Mouse (Mus musculus): ENCODE measurements around the gene Gm13277. TPM values are rescaled to one million over a fixed set of nuclear protein-coding genes. Genes with fewer than 3 reads are reported as not detected.
"Not testable (repeated sequence)": the region's sequence is repeated elsewhere in the genome, so short reads cannot be mapped to it uniquely, and the experiment has no call there.

The Gm13277 gene
- polyA plus RNA-seq, 1 experiment from 2014 or later, result not detected

- H3K36me3 ChIP-seq (ENCODE audit: control insufficient read depth, insufficient read depth); H3K4me1 ChIP-seq (replicated peaks; ENCODE audit: control insufficient read depth, insufficient read depth, low read length); H3K4me3 ChIP-seq (ENCODE audit: low read depth, low read length); H3K9ac ChIP-seq (ENCODE audit: low read depth, low read length); H3K9me3 ChIP-seq (ENCODE audit: control insufficient read depth); ATAC-seq; H3K27ac ChIP-seq (ENCODE audit: low read depth, low read length); H3K27me3 ChIP-seq (replicated peaks; ENCODE audit: control insufficient read depth, insufficient read depth, low read length): not testable (repeated sequence)
- peak overlapping the region; percentile 51 for H3K4me2 ChIP-seq (replicated peaks; ENCODE audit: low read depth)
- peak; percentile 37 for TF ChIP-seq CTCF (IDR thresholded peaks at IDR 0.05; ENCODE audit: low read depth)
- 0% methylated on average over 3 of the region's 31 CpGs for WGBS
Measured at GRCm38 (mm10) chr4:88782335-88782734, 6.1 kb upstream of the Gm13277 start.

- no CpG with 5 or more reads among the region's 27 CpGs for WGBS
- not testable (repeated sequence) for H3K4me3 ChIP-seq (ENCODE audit: low read depth, low read length); H3K27me3 ChIP-seq (replicated peaks; ENCODE audit: control insufficient read depth, insufficient read depth, low read length); H3K4me1 ChIP-seq (replicated peaks; ENCODE audit: control insufficient read depth, insufficient read depth, low read length); H3K36me3 ChIP-seq (ENCODE audit: control insufficient read depth, insufficient read depth); H3K9me3 ChIP-seq (ENCODE audit: control insufficient read depth); H3K9ac ChIP-seq (ENCODE audit: low read depth, low read length); ATAC-seq; H3K4me2 ChIP-seq (replicated peaks; ENCODE audit: low read depth); H3K27ac ChIP-seq (ENCODE audit: low read depth, low read length)
Measured at GRCm38 (mm10) chr4:88785409-88785808, 3.0 kb upstream of the Gm13277 start, which contains the start of gene Gm13276. Gene Gm13276 (plus strand): TSS chr4:88785709.

- not testable (repeated sequence) for H3K4me3 ChIP-seq (ENCODE audit: low read depth, low read length); H3K9me3 ChIP-seq (ENCODE audit: control insufficient read depth); H3K36me3 ChIP-seq (ENCODE audit: control insufficient read depth, insufficient read depth); H3K4me2 ChIP-seq (replicated peaks; ENCODE audit: low read depth); H3K27me3 ChIP-seq (replicated peaks; ENCODE audit: control insufficient read depth, insufficient read depth, low read length); H3K4me1 ChIP-seq (replicated peaks; ENCODE audit: control insufficient read depth, insufficient read depth, low read length); ATAC-seq; H3K27ac ChIP-seq (ENCODE audit: low read depth, low read length); H3K9ac ChIP-seq (ENCODE audit: low read depth, low read length)
- WGBS, result no CpG with 5 or more reads among the region's 28 CpGs
Measured at GRCm38 (mm10) chr4:88791250-88791649, 2.8 kb downstream of the Gm13277 start, which contains the start of gene Gm13278. Gene Gm13278 (plus strand): TSS chr4:88791550.

GRCm38 (mm10) chr4:88793936-88794675 is 5.7 kb downstream of the Gm13277 start, which contains the start of gene Gm13275:
Gene Gm13275 (plus strand): TSS chr4:88794487.
- H3K4me1 ChIP-seq (replicated peaks; ENCODE audit: control insufficient read depth, insufficient read depth, low read length); H3K9ac ChIP-seq (ENCODE audit: low read depth, low read length); H3K27me3 ChIP-seq (replicated peaks; ENCODE audit: control insufficient read depth, insufficient read depth, low read length); ATAC-seq; H3K4me2 ChIP-seq (replicated peaks; ENCODE audit: low read depth); H3K9me3 ChIP-seq (ENCODE audit: control insufficient read depth); H3K27ac ChIP-seq (ENCODE audit: low read depth, low read length); H3K4me3 ChIP-seq (ENCODE audit: low read depth, low read length); H3K36me3 ChIP-seq (ENCODE audit: control insufficient read depth, insufficient read depth): not testable (repeated sequence)
- WGBS, result 0% methylated on average over 13 of the region's 52 CpGs
- peak; percentile 42 for TF ChIP-seq CTCF (IDR thresholded peaks at IDR 0.05; ENCODE audit: low read depth)

GRCm38 (mm10) chr4:88797097-88797496 is 8.7 kb downstream of the Gm13277 start, which contains the start of gene Gm13279:
Gene Gm13279 (plus strand): TSS chr4:88797397.
- not testable (repeated sequence) for H3K9me3 ChIP-seq (ENCODE audit: control insufficient read depth); H3K36me3 ChIP-seq (ENCODE audit: control insufficient read depth, insufficient read depth); H3K27ac ChIP-seq (ENCODE audit: low read depth, low read length); H3K27me3 ChIP-seq (replicated peaks; ENCODE audit: control insufficient read depth, insufficient read depth, low read length); H3K4me3 ChIP-seq (ENCODE audit: low read depth, low read length); H3K9ac ChIP-seq (ENCODE audit: low read depth, low read length); H3K4me1 ChIP-seq (replicated peaks; ENCODE audit: control insufficient read depth, insufficient read depth, low read length); H3K4me2 ChIP-seq (replicated peaks; ENCODE audit: low read depth); ATAC-seq
- WGBS, result no CpG with 5 or more reads among the region's 28 CpGs

GRCm38 (mm10) chr4:88799365-88799764 is 10.9 kb downstream of the Gm13277 start, which contains the start of gene Gm13285:
Gene Gm13285 (plus strand): TSS chr4:88799665.
- not testable (repeated sequence) for H3K36me3 ChIP-seq (ENCODE audit: control insufficient read depth, insufficient read depth); H3K4me3 ChIP-seq (ENCODE audit: low read depth, low read length); ATAC-seq; H3K4me1 ChIP-seq (replicated peaks; ENCODE audit: control insufficient read depth, insufficient read depth, low read length); H3K27me3 ChIP-seq (replicated peaks; ENCODE audit: control insufficient read depth, insufficient read depth, low read length); H3K9ac ChIP-seq (ENCODE audit: low read depth, low read length); H3K9me3 ChIP-seq (ENCODE audit: control insufficient read depth); H3K27ac ChIP-seq (ENCODE audit: low read depth, low read length); H3K4me2 ChIP-seq (replicated peaks; ENCODE audit: low read depth)
- WGBS, result 0% methylated on average over 2 of the region's 7 CpGs

- WGBS, result no CpG with 5 or more reads among the region's 29 CpGs
- not testable (repeated sequence) for H3K4me1 ChIP-seq (replicated peaks; ENCODE audit: control insufficient read depth, insufficient read depth, low read length); H3K9ac ChIP-seq (ENCODE audit: low read depth, low read length); H3K4me2 ChIP-seq (replicated peaks; ENCODE audit: low read depth); H3K4me3 ChIP-seq (ENCODE audit: low read depth, low read length); H3K36me3 ChIP-seq (ENCODE audit: control insufficient read depth, insufficient read depth); H3K27me3 ChIP-seq (replicated peaks; ENCODE audit: control insufficient read depth, insufficient read depth, low read length); ATAC-seq; H3K9me3 ChIP-seq (ENCODE audit: control insufficient read depth); H3K27ac ChIP-seq (ENCODE audit: low read depth, low read length)
Measured at GRCm38 (mm10) chr4:88802954-88803353, 14.5 kb downstream of the Gm13277 start, which contains the start of gene Gm13287. Gene Gm13287 (plus strand): TSS chr4:88803254.

GRCm38 (mm10) chr4:88805231-88805630 is 16.8 kb downstream of the Gm13277 start, which contains the start of gene Gm13288:
Gene Gm13288 (plus strand): TSS chr4:88805531.
- not testable (repeated sequence) for ATAC-seq; H3K9me3 ChIP-seq (ENCODE audit: control insufficient read depth); H3K27ac ChIP-seq (ENCODE audit: low read depth, low read length); H3K36me3 ChIP-seq (ENCODE audit: control insufficient read depth, insufficient read depth); H3K9ac ChIP-seq (ENCODE audit: low read depth, low read length); H3K4me1 ChIP-seq (replicated peaks; ENCODE audit: control insufficient read depth, insufficient read depth, low read length); H3K27me3 ChIP-seq (replicated peaks; ENCODE audit: control insufficient read depth, insufficient read depth, low read length); H3K4me2 ChIP-seq (replicated peaks; ENCODE audit: low read depth); H3K4me3 ChIP-seq (ENCODE audit: low read depth, low read length)
- no CpG with 5 or more reads among the region's 8 CpGs for WGBS
